Mouse (Mus musculus) yolk sac, embryonic 10.5 days (tissue): ENCODE measurements around the gene Fgd3.
A peak's percentile ranks its signal among the peaks of the same experiment; 100 is the strongest.

Experiments used
- DNase-seq: peaks from one replicate; pipeline ENCODE4 v3.0.0-alpha.2; 2017; ENCODE audit warnings: low spot score

Gene Fgd3

DNA sequence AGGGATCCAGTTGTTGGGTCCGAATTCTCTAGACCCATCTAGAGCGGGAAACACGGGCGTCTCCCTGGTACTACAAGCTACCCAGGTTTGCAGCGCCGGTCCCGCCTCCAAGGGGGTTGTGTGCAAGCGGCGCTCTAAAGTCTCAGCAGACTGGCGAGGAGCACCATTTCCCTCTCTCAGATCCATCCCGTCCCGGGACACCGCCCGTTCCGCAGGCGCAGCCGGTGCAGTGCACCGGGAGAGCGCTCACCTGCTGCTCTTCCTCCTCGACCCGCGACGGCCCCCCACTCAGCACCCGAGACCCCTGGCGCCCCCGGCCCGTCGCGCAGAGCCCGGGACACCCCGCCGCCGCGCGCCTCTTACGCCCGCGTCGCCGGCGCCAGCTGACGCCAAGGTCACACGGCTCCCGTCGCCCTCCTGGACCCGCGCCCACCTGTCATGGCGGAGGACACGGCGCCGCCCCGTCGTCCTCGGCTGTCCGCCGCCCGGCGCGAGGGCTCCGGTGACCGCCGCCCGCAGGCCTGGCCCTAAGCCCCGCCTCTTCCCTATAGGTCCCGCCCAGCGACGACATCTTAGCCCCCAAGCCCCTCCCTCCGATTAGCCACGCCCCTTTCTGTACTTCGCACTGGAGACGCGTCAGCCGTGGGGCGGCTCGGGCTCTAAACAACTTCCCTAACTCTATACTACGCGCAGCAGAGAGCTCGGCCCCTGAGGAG is 104.4 kb downstream of the Fgd3 start, which contains the start of gene Card19:
Gene Card19 (minus strand): TSS at position 534 of the 716 bp plus-strand sequence.
- DNase-seq = peak; percentile 95

- no peak for DNase-seq
Observed at GRCm38 (mm10) chr13:49215128-49215503, 105.0 kb downstream of the Fgd3 start.

DNA sequence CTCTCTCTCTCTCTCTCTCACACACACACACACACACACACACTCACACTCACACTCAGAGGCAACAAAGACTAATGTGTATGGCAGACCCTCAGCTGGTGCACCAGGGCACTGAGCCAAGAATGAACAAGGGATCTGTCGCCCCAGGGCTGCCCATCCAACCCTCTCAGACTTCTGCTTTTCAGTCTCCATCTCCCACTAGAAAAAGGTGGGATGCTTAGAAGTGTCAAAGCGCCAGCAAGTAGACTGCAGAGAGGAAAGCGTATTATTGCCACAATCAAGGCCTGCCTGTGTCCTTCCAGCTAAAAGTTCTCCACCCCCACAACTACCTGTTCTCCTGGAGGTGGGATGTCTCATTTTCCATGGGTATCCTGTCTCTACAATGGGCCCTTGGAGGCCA is 105.7 kb downstream of the Fgd3 start:
- DNase-seq = no peak

DNA sequence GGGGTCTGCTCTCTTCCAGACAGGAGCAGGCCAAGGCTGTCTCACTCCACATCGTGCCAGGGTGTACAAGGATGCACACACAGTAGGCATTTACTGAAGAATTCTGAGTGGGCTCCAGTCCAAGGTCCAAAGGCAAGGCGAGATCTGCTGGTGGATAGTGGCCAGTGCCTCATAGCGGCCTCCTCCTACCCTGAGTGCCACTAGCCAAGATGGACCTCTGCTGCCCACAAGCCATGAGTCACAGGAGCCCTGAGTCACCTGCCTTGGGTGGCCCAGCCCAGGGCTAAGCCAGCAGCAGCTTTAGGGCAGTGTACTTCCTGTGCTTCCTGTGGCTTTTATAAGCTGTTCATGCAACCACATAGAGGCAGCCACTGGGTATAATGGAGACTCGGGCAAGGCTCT is 106.6 kb downstream of the Fgd3 start:
- DNase-seq = no peak

- DNase-seq = no peak
Observed at GRCm38 (mm10) chr13:49212711-49213500, 107.2 kb downstream of the Fgd3 start.
